Mouse (Mus musculus) heart, embryonic 13.5 days (tissue): ENCODE data around the gene Nmnat2. TPM values are rescaled to one million over a fixed set of nuclear protein-coding genes. Genes with fewer than 3 reads are reported as not detected.

ENCODE experiments used
- ATAC-seq: fragments of 200-750 bp; cut with Nextera tagmentation; 2 replicates; pipeline ENCODE4 v1.8.0; 2017; ENCODE audit warnings: moderate TSS enrichment; ENCODE audit not compliant: insufficient number of reproducible peaks, low FRiP score, low TSS enrichment; ENCODE audit errors: extremely low read depth
- H3K27ac ChIP-seq: fragments of 300-500 bp; sonication (generic); replicated peaks from 2 replicates; pipeline ENCODE4 v1.5.1; 2015; ENCODE audit warnings: moderate library complexity, mild to moderate bottlenecking, inconsistent platforms
- H3K27me3 ChIP-seq: fragments of 300-500 bp; sonication (generic); replicated peaks from 2 replicates; pipeline ENCODE4 v1.6.1; 2015; ENCODE audit warnings: mild to moderate bottlenecking, inconsistent platforms
- H3K36me3 ChIP-seq: fragments of 300-500 bp; sonication (generic); 2 replicates; pipeline ENCODE4 v1.6.1; 2015; ENCODE audit warnings: mild to moderate bottlenecking, inconsistent platforms
- H3K4me1 ChIP-seq: fragments of 300-500 bp; sonication (generic); 2 replicates; pipeline ENCODE4 v1.6.1; 2015; ENCODE audit warnings: inconsistent platforms
- H3K4me2 ChIP-seq: fragments of 300-500 bp; sonication (generic); 2 replicates; pipeline ENCODE4 v1.6.1; 2015; ENCODE audit warnings: inconsistent platforms, mild to moderate bottlenecking, moderate library complexity
- H3K4me3 ChIP-seq: fragments of 300-500 bp; sonication (generic); 2 replicates; pipeline ENCODE4 v1.5.1; 2015; ENCODE audit warnings: moderate library complexity, mild to moderate bottlenecking, inconsistent platforms
- H3K9ac ChIP-seq: fragments of 300-500 bp; sonication (generic); 2 replicates; pipeline ENCODE4 v1.6.1; 2015; ENCODE audit warnings: inconsistent platforms, mild to moderate bottlenecking, moderate library complexity
- H3K9me3 ChIP-seq: fragments of 300-500 bp; sonication (generic); 2 replicates; pipeline ENCODE4 v1.6.1; 2016; ENCODE audit warnings: inconsistent platforms
- WGBS: fragments of 180-500 bp; shearing (Covaris S2); methylation state at CpG from one replicate; pipeline ENCODE4 v1.1.7; 2015; ENCODE audit warnings: mixed read lengths; 5-methylcytosine and 5-hydroxymethylcytosine counted together
- polyA plus RNA-seq: library from polyadenylated mRNA; unstranded; fragments of >200 nt; fragmentation: Nextera tagmentation; extraction: Ambion mirVana; gene quantifications from 2 replicates; pipeline ENCODE4 v1.2.1, GENCODE M21; 2015

The Nmnat2 gene
- polyA plus RNA-seq, 1 experiment from 2014 or later = 0.75 TPM

DNA sequence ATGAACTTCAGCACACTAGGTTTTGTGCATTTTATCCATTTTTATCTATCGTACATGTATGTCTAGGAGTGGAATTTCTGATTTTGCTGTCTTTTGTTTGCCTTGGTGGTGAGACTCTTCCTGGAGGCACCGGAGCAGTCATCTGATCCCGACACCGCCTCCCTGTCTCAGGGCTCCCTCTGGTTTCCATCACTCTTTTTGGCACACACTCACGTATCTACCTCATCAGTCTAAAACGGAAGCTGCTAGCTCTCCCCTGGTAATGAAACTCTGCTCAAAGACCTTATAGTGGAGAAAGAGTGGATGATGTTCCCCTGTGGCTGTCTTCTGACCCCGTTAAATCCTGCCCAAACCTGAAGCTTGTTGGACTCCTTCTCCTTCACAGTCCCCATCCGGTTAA is 200.6 kb downstream of the Nmnat2 start:
- H3K9me3 ChIP-seq = no peaks in the 10 kb centered on the region
- H3K4me3 ChIP-seq = no peak overlapping the region
- no peaks in the 10 kb centered on the region for H3K36me3 ChIP-seq
- no peak for ATAC-seq
- H3K9ac ChIP-seq = no peak overlapping the region
- H3K4me2 ChIP-seq = no peak overlapping the region
- H3K27ac ChIP-seq = 0 out of 2 replicates have a peak overlapping the region, but pooled peaks have one; percentile 7
- 42% methylated on average over 8 of the region's 8 CpGs for WGBS
- no peaks in the 10 kb centered on the region for H3K27me3 ChIP-seq
- peaks cover 36% of the 10 kb centered on the region for H3K4me1 ChIP-seq

DNA sequence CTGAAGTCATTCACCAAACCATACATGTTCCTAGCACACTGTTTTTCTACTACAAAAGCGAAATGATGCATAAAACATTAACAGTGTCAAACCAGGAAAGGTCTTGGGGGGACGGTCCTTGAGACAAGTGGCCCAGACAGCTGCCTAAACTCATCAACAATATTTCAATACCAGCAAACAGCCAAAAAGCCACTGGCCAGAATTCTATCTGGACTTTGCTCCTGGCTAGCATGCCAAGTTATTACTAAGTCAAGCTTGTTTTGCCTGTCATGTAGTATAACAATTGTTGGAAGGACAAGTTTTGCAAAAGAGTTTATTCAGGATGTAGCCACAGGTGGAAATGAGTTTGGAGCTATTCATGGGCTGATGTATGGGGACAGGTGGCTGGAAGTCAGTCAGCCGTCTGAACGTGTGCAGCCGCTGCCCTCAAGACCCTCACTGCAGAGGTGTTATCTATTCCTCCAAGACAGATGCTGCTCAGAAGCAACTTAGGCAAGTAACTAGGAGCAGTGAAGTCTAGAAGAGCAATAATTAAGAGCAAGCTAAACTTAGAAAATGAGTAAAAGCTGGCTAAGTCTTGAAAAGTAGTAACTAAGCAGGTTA is 202.3 kb downstream of the Nmnat2 start:
- Histone ChIP-seq H3K9me3 (no peaks in the 10 kb centered on the region), H3K4me3 (no peak overlapping the region), H3K4me1 (peaks cover 33% of the 10 kb centered on the region), H3K27me3 (no peaks in the 10 kb centered on the region), H3K27ac (no peak overlapping the region), H3K4me2 (no peak overlapping the region), H3K36me3 (no peaks in the 10 kb centered on the region), H3K9ac (no peak overlapping the region)
- no peak for ATAC-seq
- 70% methylated on average over 5 of the region's 5 CpGs for WGBS

DNA sequence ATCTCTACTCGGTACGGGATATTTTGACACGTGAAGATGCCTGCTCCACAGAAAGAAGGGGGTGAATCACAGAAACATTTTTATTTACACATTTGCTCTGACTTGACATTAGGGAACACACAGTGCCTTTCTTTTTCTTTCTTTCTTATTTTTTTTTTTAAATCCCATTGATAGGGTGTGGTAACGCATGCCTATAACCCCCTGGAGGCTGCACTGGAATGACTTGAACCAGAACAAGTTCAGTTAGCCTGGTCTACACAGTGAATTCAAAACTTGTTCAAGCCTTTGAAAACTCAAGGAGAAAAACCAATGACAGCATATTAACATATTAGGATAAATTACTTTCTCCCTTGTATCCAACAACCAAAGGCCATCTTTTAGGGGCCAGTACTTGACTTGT is 204.3 kb downstream of the Nmnat2 start:
- Histone ChIP-seq H3K9me3 (no peaks in the 10 kb centered on the region), H3K36me3 (no peaks in the 10 kb centered on the region), H3K27me3 (no peaks in the 10 kb centered on the region), H3K27ac (no peak overlapping the region), H3K9ac (no peak overlapping the region), H3K4me1 (peaks cover 15% of the 10 kb centered on the region), H3K4me3 (no peak overlapping the region), H3K4me2 (no peak overlapping the region)
- 87% methylated on average over 4 of the region's 4 CpGs for WGBS
- ATAC-seq = no peak

DNA sequence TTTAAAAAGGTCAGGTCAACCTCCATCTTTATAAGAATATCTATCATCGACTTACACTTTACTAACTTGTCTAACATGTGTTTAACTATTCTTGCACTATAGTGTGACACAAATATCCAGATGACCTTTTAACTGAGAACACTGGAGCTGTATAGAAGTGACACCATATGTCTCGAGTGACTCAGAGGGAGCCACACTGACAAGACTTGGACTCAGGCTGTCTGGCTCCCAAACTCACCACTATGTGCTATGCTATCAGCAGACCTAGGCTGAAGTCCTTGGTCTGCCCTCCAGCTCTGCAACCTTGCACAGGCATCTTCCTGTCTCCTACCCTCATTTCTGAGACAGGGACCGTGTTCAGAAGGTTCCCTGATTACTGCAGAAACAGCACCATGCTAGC is 209.0 kb downstream of the Nmnat2 start:
- no peak for ATAC-seq
- 55% methylated on average over 3 of the region's 3 CpGs for whole genome bisulfite sequencing
- Histone ChIP-seq H3K4me2 (no peak overlapping the region), H3K4me1 (peaks cover 3% of the 10 kb centered on the region; the same call in 1 of the 2 replicates), H3K9ac (no peak overlapping the region), H3K36me3 (no peaks in the 10 kb centered on the region), H3K4me3 (no peak overlapping the region), H3K27ac (no peak overlapping the region), H3K9me3 (no peaks in the 10 kb centered on the region), H3K27me3 (no peaks in the 10 kb centered on the region)

DNA sequence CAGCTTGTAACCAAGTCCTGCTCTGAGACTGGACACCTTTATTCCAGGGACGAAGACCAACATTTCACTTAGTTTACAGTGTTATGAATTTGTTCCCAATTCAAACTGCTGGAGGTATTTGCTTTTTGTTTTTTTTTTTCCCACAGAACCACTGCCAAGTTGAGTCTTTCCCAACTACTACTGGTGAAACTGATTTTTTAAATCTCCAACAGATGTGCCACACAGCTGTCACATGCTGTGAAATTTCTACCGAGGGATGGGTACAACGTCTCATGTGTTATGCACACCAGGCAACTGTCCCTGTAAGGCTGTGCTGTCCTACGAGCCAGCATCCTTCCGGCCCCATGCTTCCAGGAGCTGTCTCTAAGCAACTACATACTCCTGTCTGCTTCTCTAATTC is 213.5 kb downstream of the Nmnat2 start:
- peaks cover 19% of the 10 kb centered on the region for H3K4me1 ChIP-seq
- WGBS = 78% methylated on average over 5 of the region's 5 CpGs
- no peak overlapping the region for H3K4me2 ChIP-seq
- ATAC-seq = no peak
- H3K27ac ChIP-seq = no peak overlapping the region
- H3K27me3 ChIP-seq = no peaks in the 10 kb centered on the region
- H3K4me3 ChIP-seq = no peak overlapping the region
- no peak overlapping the region for H3K9ac ChIP-seq
- H3K9me3 ChIP-seq = no peaks in the 10 kb centered on the region
- H3K36me3 ChIP-seq = no peaks in the 10 kb centered on the region

Other genes starting within 250 kb of the Nmnat2 start
- gene Apobec4, start 204.4 kb upstream of the Nmnat2 start, polyA plus RNA-seq = not detected in 2 replicates
- 54.1 and 59.2 TPM in 2 replicates for gene Rgl1, start 188.6 kb upstream of the Nmnat2 start, polyA plus RNA-seq
- gene Arpc5, start 188.5 kb upstream of the Nmnat2 start, polyA plus RNA-seq = 198 and 202 TPM in 2 replicates
- gene Ncf2, start 154.8 kb upstream of the Nmnat2 start, polyA plus RNA-seq = 3.3 and 4.6 TPM in 2 replicates
- gene Smg7, start 52.3 kb upstream of the Nmnat2 start, polyA plus RNA-seq = 22.3 and 22.4 TPM in 2 replicates
- gene Lamc2, start 231.5 kb downstream of the Nmnat2 start, polyA plus RNA-seq = 10.0 and 10.4 TPM in 2 replicates